ENCODE assay signal across 26 mouse cellular contexts in genomic region chr14:45830457-45830856, GRCm38 (mm10).
A peak's percentile ranks its signal among the peaks of the same experiment; 100 is the strongest.
DNase-seq lines count a peak whose midpoint lies in the region; ATAC-seq and TF ChIP-seq lines count a peak whose summit lies in the region.
"Had no signal": no experiment of that assay in that cellular context is flagged by ENCODE, and none has a peak within 500 bp of the region (broad histone marks: within the 10 kb centered on the region; RNA-seq: fewer than 3 reads in every experiment).

No protein-coding gene starts in this region.

- CTCF ChIA-PET in Patski (lab: Charles Lee), result interaction anchor here (0.9 kb wide), 1 partner anchor 13 kb away, joined by 3 read pairs; no protein-coding TSS in a partner anchor

- no peaks in the 10 kb centered on the region for H3K79me3 ChIP-seq in C2C12 (ENCODE audit: low read depth)

- no peaks in the 10 kb centered on the region for H3K9me3 ChIP-seq in hindbrain, embryonic 13.5 days
- H3K9me3 ChIP-seq in midbrain, embryonic 14.5 days (ENCODE audit: control insufficient read depth, low read length), result no peaks in the 10 kb centered on the region
- H3K9me3 ChIP-seq: embryonic facial prominence, embryonic 13.5 days; embryonic facial prominence, embryonic 15.5 days; forebrain, embryonic 10.5 days; forebrain, embryonic 12.5 days had no signal

- no peaks in the 10 kb centered on the region for H3K79me2 ChIP-seq in C2C12 (ENCODE audit: control insufficient read depth, insufficient read depth)

- intact Hi-C loops in left cerebral cortex, postnatal 25 days (cut with DNase I), result no loop called here

- no peak overlapping the region for H3K4me2 ChIP-seq in hindbrain, embryonic 13.5 days
- no peak overlapping the region for H3K4me2 ChIP-seq in midbrain, embryonic 14.5 days (ENCODE audit: low read length)
- H3K4me2 ChIP-seq: embryonic facial prominence, embryonic 13.5 days; embryonic facial prominence, embryonic 15.5 days; forebrain, embryonic 12.5 days had no signal

- H3ac ChIP-seq in C2C12 (ENCODE audit: control insufficient read depth, insufficient read length, low read depth), result no peak overlapping the region

- H3K27me3 ChIP-seq in C2C12 (ENCODE audit: control insufficient read depth, insufficient read depth, insufficient read length) (no peaks in the 10 kb centered on the region), Patski (no peaks in the 10 kb centered on the region)
- H3K27me3 ChIP-seq in hindbrain, embryonic 13.5 days, result no peaks in the 10 kb centered on the region
- H3K27me3 ChIP-seq in midbrain, embryonic 14.5 days (ENCODE audit: control insufficient read depth, insufficient read depth, low read length), result no peaks in the 10 kb centered on the region
- H3K27me3 ChIP-seq: embryonic facial prominence, embryonic 13.5 days; embryonic facial prominence, embryonic 15.5 days; forebrain, embryonic 12.5 days had no signal

- POLR2A ChIA-PET in Patski (lab: Charles Lee), result interaction anchor here (0.8 kb wide), 1 partner anchor 25 kb away, joined by 3 read pairs; no protein-coding TSS in a partner anchor

- no peak overlapping the region for H3K27ac ChIP-seq in hindbrain, embryonic 13.5 days
- H3K27ac ChIP-seq in midbrain, embryonic 14.5 days (replicated peaks; ENCODE audit: low read depth, low read length), result no peak overlapping the region
- H3K27ac ChIP-seq: embryonic facial prominence, embryonic 13.5 days; embryonic facial prominence, embryonic 15.5 days; forebrain, embryonic 10.5 days; forebrain, embryonic 12.5 days had no signal

- no peak overlapping the region for H3K9ac ChIP-seq in hindbrain, embryonic 13.5 days
- no peak overlapping the region for H3K9ac ChIP-seq in midbrain, embryonic 14.5 days (replicated peaks; ENCODE audit: low read length)
- H3K9ac ChIP-seq: embryonic facial prominence, embryonic 13.5 days; embryonic facial prominence, embryonic 15.5 days; forebrain, embryonic 12.5 days had no signal

- in situ Hi-C loops in Patski (cut with MboI; ENCODE audit: low pct_unique_long_range_greater_than_20kb), result no loop called here

- WGBS in hindbrain, embryonic 13.5 days, result 91% methylated on average over 5 of the region's 5 CpGs
- 94% methylated on average over 5 of the region's 5 CpGs for WGBS in midbrain, embryonic 14.5 days

- TF ChIP-seq CTCF in C2C12 (IDR thresholded peaks at IDR 0.05; ENCODE audit: control insufficient read depth, insufficient read depth, insufficient read length), result no peak
- TF ChIP-seq CTCF in Patski (IDR thresholded peaks at IDR 0.05), result no peak

- ATAC-seq in Patski, result peak; percentile 74
- ATAC-seq in hindbrain, embryonic 13.5 days (ENCODE audit: low FRiP score), result no peak
- ATAC-seq in midbrain, embryonic 14.5 days (ENCODE audit: low FRiP score, low TSS enrichment), result no peak
- ATAC-seq: forebrain, embryonic 14.5 days; forebrain, embryonic 16.5 days had no signal

- no peaks in the 10 kb centered on the region for H3K36me3 ChIP-seq in C2C12 (ENCODE audit: control insufficient read depth, insufficient read depth)
- H3K36me3 ChIP-seq in hindbrain, embryonic 13.5 days, result no peaks in the 10 kb centered on the region
- no peaks in the 10 kb centered on the region for H3K36me3 ChIP-seq in midbrain, embryonic 14.5 days (ENCODE audit: control insufficient read depth, insufficient read depth, low read length)
- H3K36me3 ChIP-seq: embryonic facial prominence, embryonic 13.5 days; embryonic facial prominence, embryonic 15.5 days; forebrain, embryonic 10.5 days; forebrain, embryonic 12.5 days had no signal

- no peaks in the 10 kb centered on the region for H3K4me1 ChIP-seq in hindbrain, embryonic 13.5 days (replicated peaks)
- no peaks in the 10 kb centered on the region for H3K4me1 ChIP-seq in midbrain, embryonic 14.5 days (ENCODE audit: control insufficient read depth, insufficient read depth, low read length)
- H3K4me1 ChIP-seq: forebrain, embryonic 10.5 days; forebrain, embryonic 12.5 days had no signal

- no peak overlapping the region for H3K4me3 ChIP-seq in C2C12 (ENCODE audit: insufficient read depth, poor library complexity, severe bottlenecking)
- no peak overlapping the region for H3K4me3 ChIP-seq in hindbrain, embryonic 13.5 days
- H3K4me3 ChIP-seq in midbrain, embryonic 14.5 days (replicated peaks; ENCODE audit: low read depth, low read length), result no peak overlapping the region
- H3K4me3 ChIP-seq: embryonic facial prominence, embryonic 13.5 days; embryonic facial prominence, embryonic 15.5 days; erythroblast, embryonic 14.5 days; forebrain, embryonic 10.5 days; forebrain, embryonic 12.5 days had no signal

- DNase-seq in 3134 (ENCODE audit: extremely low read depth, insufficient read length, low spot score), result peak; percentile 23
- peak; percentile 61 for DNase-seq in 3T3-L1 (ENCODE audit: low read depth, low spot score)
- peak; percentile 48 for DNase-seq in Patski (ENCODE audit: low read depth, low spot score)
- DNase-seq in left cerebral cortex, postnatal 25 days (ENCODE audit: low spot score in 2 of 2), result no peak
- no peak for DNase-seq in kidney, adult 8-10 months
- DNase-seq in midbrain, embryonic 14.5 days, result no peak
- DNase-seq: adrenal gland, adult 2 months; adrenal gland, postnatal 10 days; adrenal gland, postnatal 25 days; B cell, adult 2 months; cerebellum, adult 11 months; cerebellum, adult 18-20 months; cerebellum, adult 8-10 months; cerebellum, adult 9-11 months; cerebellum, postnatal 14 days; cerebellum, postnatal 36 days; embryo, embryonic 11 days had no signal

TF ChIP-seq in C2C12, 6 proteins besides CTCF, POLR2A, EP300 and RAD21:
- TF ChIP-seq MYOG (IDR thresholded peaks at IDR 0.05; ENCODE audit: control insufficient read depth, extremely low read depth, insufficient read length) (no peak), FOSL1 (IDR thresholded peaks at IDR 0.05; ENCODE audit: insufficient read depth, low read length, poor library complexity, severe bottlenecking) (peak; percentile 28), CEBPB (IDR thresholded peaks at IDR 0.05; ENCODE audit: low read depth) (no peak), USF1 (IDR thresholded peaks at IDR 0.05; ENCODE audit: low read depth) (no peak)

Comparison
In these comparisons a context has a peak if more than half of its experiments do, and no peak if none do; other contexts are left out.
1. DNase-seq: peak in 3134 (single experiment), 3T3-L1 (single experiment) and Patski (single experiment); none in left cerebral cortex, postnatal 25 days (0 of 2), kidney, adult 8-10 months (0 of 2) and midbrain, embryonic 14.5 days (single experiment).